Mouse (Mus musculus): Measurements from ENCODE around the gene Tfip11.

Gene Tfip11

GRCm38 (mm10) chr5:112320936-112321335 lies 5.2 kb upstream of the Tfip11 start:
- peak; percentile 44 for DNase-seq (ENCODE audit: low spot score)

DNA sequence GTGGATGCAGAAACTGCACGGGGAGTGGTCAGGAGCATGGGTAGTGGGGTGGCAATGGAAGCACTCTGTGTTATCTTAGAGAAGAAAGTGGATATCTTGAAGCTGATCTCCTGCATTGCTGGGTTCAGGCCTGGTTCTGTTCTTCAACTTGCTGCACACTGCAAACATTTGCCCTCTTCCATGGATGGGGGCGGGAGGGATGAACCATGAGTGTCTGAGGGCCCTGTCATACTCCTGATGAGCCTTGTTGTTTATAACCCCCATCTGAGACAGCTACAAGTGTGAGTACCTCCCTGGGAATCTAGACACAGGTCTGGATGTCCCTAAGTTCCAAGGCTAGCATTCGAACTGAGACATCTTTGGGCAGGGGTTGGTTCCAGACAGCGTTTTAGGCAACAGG lies 4.8 kb upstream of the Tfip11 start:
- no peak for DNase-seq (ENCODE audit: low spot score)

DNA sequence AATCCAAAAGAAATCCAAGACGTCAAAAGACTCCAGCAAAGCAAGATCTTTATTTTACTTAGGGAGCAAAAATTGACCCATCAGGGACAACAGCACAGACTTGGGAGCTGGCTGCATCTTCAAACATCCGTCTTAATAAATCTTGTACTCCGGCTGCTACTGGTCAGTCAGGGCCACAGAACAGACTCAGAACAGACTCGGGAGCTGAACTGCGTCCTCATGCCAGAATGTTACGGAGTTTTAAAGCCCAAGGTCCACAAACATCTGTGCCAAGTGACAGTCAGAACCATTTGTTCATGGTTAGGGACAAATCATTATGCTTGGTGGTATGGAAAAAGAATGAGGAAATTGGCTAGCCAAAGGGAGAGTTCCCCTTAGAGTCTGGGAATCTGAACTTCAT lies 2.9 kb upstream of the Tfip11 start:
- DNase-seq (ENCODE audit: low spot score), result no peak

DNA sequence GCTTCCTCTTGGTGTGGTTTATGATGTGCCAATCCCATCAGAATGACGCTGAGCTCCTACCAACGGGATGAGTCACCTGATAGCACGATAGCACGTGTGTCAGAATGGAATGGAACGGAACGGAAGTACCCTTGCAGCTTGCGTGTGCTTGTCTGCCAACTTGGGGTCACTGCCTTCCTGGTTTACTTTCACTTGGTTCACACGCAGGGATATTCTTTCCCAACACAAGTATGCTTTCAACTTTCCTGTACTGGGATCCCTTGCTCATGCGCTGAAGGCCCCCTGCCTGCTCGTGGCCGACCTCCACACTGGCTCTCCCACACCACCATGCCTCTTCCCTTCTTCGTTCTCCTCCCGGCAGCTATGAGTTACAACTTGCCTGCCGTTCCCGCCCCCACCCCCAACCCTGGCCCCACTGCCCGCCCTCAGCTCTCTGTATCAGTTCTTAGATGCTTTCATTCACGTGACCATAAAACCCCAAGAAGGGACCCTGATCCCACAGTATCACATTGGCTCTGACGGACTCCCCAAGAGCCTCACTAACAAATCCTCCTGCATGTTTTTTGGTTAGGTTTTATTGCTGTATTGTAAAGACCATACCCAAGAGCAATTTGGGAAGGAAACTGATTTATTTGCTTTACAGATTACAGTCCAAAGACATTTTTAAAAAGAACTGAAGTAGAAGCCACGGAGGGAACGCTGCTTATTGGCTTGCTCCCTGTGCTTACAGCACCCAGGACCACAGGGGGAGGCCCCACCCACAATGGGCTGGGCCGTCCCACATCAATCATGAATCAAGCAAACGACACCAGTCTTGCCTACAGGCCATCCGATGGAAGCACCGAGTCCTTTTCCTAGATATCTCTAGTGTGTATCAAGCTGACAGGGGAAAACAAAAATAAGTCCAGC lies 1.3 kb upstream of the Tfip11 start:
- peak; percentile 58 for DNase-seq (ENCODE audit: low spot score)

DNA sequence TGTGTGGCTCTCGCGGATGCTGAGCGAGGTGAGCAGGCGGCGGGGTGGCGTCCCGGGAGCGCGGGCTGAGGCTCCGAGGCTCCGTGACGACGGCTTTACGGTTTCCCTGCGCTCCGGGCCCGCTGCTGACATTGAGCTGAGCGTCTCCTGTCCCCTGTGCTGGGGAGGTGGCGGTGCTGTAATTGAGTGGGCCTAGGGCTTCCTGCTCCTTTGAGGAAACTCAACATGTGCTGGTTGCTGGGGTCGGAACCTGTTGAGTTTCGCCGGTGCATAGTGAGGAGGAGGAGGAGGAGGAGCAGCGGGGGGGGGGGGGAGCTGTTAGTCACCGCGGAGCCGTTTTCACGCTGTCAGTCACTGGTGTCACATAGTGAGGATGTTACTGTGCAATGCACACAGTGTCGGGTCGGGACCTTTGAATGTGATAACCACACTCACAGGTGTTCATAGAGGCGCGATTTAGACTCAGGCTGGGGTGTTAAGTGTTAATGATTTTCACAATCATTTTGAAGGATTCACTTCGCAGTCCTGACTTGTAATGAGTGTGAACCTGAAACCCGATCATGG lies 370 bp downstream of the Tfip11 start:
- no peak for DNase-seq (ENCODE audit: low spot score)

GRCm38 (mm10) chr5:112327854-112328253 lies 1.7 kb downstream of the Tfip11 start:
- no peak for DNase-seq (ENCODE audit: low spot score)

- DNase-seq (ENCODE audit: low spot score), result no peak
Observed at GRCm38 (mm10) chr5:112329805-112330564, 3.8 kb downstream of the Tfip11 start.

DNA sequence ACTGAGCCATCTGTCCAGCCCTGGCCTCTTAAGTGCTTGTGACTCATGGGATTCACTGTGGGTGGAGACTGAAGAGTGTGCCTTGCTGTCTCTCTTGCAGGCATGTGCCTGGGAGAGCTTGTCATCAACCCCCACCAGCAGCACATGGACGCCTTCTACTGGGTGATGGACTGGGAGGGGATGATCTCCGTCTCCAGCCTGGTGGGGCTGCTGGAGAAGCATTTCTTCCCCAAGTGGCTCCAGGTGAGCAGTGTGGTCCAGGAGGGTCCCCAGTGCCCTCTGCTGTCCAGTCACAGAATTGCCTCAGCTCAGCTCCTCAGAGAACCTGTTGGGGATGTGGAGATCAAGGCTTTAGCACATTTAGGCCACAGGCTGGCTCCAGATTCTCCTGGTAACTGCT lies 9.3 kb downstream of the Tfip11 start:
- DNase-seq (ENCODE audit: low spot score), result no peak

DNA sequence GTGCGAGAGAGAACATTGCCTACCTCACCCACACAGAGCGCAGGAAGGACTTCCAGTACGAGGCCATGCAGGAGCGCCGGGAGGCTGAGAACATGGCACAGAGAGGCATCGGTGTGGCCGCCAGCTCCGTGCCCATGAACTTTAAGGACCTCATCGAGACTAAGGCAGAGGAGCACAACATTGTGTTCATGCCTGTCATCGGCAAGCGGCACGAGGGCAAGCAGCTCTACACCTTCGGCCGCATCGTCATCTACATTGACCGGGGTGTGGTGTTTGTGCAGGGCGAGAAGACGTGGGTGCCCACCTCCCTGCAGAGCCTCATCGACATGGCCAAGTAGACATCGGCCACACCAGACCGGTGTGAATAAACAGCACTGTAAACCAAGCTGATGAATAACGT lies 10.8 kb downstream of the Tfip11 start:
- DNase-seq (ENCODE audit: low spot score), result no peak

GRCm38 (mm10) chr5:112339215-112339614 lies 13.1 kb downstream of the Tfip11 start:
- peak; percentile 48 for DNase-seq (ENCODE audit: low spot score)

GRCm38 (mm10) chr5:112342463-112343204 lies 16.5 kb downstream of the Tfip11 start, which contains the start of the genes Srrd and Hps4:
Gene Srrd, minus strand, starts transcription at chr5:112343040.
Gene Hps4, plus strand, starts transcription at chr5:112343083.
- peak; percentile 77 for DNase-seq (ENCODE audit: low spot score)

GRCm38 (mm10) chr5:112343205-112343595 lies 17.0 kb downstream of the Tfip11 start:
- peak; percentile 63 for DNase-seq (ENCODE audit: low spot score)

DNA sequence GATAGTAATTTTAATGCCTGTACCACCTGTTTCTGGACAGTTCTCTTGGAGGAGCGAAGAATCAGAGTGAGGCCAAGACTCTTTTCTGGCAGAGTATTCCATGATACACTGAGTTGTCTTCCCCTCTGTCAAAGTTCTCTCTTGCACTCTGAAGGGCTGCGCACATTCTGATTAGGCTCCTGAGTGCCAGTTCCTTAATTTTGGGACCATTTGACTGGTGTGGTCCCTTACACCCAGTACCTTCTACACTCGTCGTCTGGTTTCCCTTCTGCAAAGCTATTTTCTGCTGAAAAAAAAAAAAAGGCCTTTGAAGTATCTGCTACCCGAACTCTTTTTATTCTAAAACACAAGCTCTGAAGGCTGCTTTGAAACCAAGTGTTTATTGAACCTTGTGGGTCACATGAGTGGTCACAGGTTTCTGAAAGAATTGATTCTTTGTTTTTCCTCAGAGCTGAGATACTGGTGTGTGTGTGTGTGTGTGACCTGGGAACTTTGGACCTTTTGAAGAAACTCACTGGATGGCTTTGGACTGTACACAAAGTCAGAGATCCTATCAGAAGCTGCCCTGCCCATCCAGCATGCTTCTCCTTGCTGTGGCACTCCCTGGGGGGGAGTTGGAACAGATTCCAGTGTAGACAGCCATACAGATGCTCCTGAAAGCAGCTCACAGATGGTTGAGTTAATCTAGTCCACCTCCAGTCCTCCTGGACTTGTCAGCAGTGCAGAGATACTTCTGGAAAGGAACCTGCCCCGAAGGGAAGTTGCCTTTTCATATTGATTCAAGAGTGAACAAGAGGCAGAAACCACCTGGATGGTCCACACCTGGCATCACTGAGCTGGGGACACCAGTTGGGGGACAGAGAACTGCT lies 18.2 kb downstream of the Tfip11 start:
- no peak for DNase-seq (ENCODE audit: low spot score)

DNA sequence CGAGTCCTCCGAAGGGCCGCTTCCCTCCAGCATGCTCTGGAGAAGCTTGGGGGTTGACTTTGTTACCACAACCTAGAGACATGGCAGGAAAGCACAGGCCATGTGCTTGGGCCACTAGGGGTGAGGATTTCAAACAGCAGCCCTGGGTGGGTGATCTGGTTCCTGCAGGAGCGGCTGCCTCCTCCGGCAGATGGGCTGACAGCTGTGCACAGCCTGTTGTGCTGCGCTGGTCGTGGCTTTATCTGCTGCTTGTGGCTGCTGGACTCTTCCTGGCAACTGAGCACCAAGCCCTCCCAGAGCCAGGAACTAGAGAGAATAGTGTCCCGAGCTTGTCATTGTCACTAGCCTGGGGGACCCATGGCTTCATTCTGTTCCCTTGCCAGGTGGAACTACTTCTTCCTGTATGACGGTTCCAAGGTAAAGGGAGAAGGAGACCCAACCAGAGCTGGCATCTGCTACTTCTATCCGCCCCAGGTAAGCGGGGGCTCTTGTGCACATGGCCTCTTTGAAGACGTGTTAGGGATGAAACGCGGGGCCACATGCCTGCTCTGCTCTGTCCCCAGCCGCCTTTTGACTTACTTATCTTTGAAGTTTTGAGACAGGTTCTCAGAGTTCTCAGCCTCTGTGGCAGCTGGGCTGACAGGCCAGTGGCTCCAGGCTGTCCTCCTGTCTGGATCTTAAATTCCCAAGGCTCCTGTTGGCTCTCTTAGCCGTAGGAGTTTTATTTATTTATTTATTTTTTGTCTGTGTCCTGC lies 20.2 kb downstream of the Tfip11 start:
- no peak for DNase-seq (ENCODE audit: low spot score)

DNA sequence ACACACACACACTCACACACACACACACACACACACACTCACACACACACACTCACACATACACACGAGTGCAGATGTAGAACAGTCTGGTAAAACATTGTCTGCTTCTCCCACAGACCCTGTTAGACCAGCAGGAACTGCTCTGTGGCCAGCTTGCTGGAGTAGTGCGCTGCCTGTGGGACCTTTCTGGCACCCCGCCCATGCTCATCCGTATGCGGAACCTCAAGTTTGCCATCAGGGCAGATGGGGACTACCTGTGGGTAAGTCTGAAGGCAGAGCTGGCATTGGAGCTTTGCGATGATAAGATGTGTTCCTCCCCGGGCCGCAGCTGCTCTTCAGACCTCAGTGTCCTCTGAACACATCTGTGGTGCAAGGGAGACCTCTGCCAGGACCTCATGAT lies 23.0 kb downstream of the Tfip11 start:
- DNase-seq (ENCODE audit: low spot score), result no peak

- DNase-seq (ENCODE audit: low spot score), result no peak
Observed at GRCm38 (mm10) chr5:112355493-112355892, 29.3 kb downstream of the Tfip11 start.

- no peak for DNase-seq (ENCODE audit: low spot score)
Observed at GRCm38 (mm10) chr5:112355910-112356309, 29.8 kb downstream of the Tfip11 start, which contains the start of gene Gm6583. Gene Gm6583, minus strand, starts transcription at chr5:112356033.

- DNase-seq (ENCODE audit: low spot score), result no peak
Observed at GRCm38 (mm10) chr5:112356322-112356721, 30.2 kb downstream of the Tfip11 start.

DNA sequence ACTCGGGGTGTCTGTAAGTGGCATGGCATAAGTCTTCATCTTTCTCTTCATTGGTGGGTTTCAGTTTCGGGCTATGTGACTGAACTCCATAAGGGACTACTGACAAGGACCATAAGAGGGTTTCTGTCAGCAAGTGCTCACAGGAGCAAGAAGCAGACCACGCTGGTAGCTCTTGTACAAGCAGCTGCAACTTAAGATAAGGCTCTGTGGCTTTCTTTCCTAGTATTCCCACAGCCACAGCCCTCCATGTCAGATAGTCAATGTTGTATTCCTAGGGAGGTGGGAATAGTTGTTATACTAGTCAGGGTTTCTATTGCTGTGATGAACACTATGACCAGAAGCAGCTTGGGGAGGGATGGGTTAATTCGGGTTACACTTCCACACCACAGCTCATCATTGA lies 33.4 kb downstream of the Tfip11 start:
- no peak for DNase-seq (ENCODE audit: low spot score)

DNA sequence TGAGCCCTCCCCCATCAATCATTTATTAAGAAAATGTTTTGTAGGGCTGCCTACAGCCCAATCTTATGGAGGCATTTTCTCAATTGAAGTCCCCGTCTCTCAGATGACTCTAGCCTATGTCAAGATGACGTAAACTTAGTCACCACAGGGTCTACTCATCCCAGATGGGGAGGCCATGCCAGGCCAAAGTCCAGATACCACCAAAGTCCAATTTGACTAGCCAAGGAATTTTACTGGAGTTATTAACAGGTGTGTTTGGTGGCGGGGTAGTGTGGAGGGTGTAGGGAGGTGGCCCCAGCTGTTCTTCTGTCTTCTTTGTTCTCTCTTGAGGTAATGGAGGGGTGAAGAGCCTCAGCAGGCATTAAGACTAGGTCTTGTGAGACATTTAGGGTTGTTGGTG lies 33.9 kb downstream of the Tfip11 start:
- DNase-seq (ENCODE audit: low spot score), result no peak
